Mouse (Mus musculus): ENCODE measurements at regions not wholly inside any gene's neighbourhood (a gene's known extent, or its start where the extent isn't known, plus 50 kb on each side); places are given as distances from the start of the nearest gene placed in this dataset.
"Not testable (repeated sequence)": the region's sequence is repeated elsewhere in the genome, so short reads cannot be mapped to it uniquely, and the experiment has no call there.

GRCm38 (mm10) chr1:128498042-128498772, 81.0 kb upstream of the Dars start:
- WGBS: 78% methylated on average over 9 of the region's 9 CpGs
- no peaks in the 10 kb centered on the region for H3K4me1 ChIP-seq

GRCm38 (mm10) chr1:128492251-128492650, 75.1 kb upstream of the Dars start:
- H3K4me1 ChIP-seq: no peaks in the 10 kb centered on the region
- H3K27ac ChIP-seq (replicated peaks): no peak overlapping the region
- 99% methylated on average over 2 of the region's 2 CpGs for WGBS
- no peaks in the 10 kb centered on the region for H3K36me3 ChIP-seq
- no peak overlapping the region for H3K4me3 ChIP-seq
- H3K27me3 ChIP-seq (ENCODE audit: low read depth, poor library complexity, severe bottlenecking): no peaks in the 10 kb centered on the region
- H3K9me3 ChIP-seq (replicated peaks): no peaks in the 10 kb centered on the region
- DNase-seq (ENCODE audit: low spot score): no peak

More at GRCm38 (mm10) chr1:128498042-128498772, 81.0 kb upstream of the Dars start:
- no peak overlapping the region for H3K27ac ChIP-seq (replicated peaks)
- no peak for DNase-seq (ENCODE audit: low spot score)
- no peaks in the 10 kb centered on the region for H3K27me3 ChIP-seq (ENCODE audit: low read depth, poor library complexity, severe bottlenecking)
- no peaks in the 10 kb centered on the region for H3K36me3 ChIP-seq
- H3K4me3 ChIP-seq: no peak overlapping the region
- H3K9me3 ChIP-seq (replicated peaks): no peaks in the 10 kb centered on the region

GRCm38 (mm10) chr1:128487181-128487580, 70.0 kb upstream of the Dars start:
- 70% methylated on average over 4 of the region's 4 CpGs for WGBS

GRCm38 (mm10) chr1:128478376-128478775, 61.2 kb upstream of the Dars start:
- H3K36me3 ChIP-seq: no peaks in the 10 kb centered on the region
- H3K4me1 ChIP-seq: peaks cover 10% of the 10 kb centered on the region
- no peaks in the 10 kb centered on the region for H3K9me3 ChIP-seq (replicated peaks)
- H3K4me3 ChIP-seq: no peak overlapping the region
- no peaks in the 10 kb centered on the region for H3K27me3 ChIP-seq (ENCODE audit: low read depth, poor library complexity, severe bottlenecking)
- no peak overlapping the region for H3K27ac ChIP-seq (replicated peaks)
- WGBS: 92% methylated on average over 6 of the region's 6 CpGs
- no peak for DNase-seq (ENCODE audit: low spot score)

More at GRCm38 (mm10) chr1:128487181-128487580, 70.0 kb upstream of the Dars start:
- not testable (repeated sequence) for H3K27me3 ChIP-seq (ENCODE audit: low read depth, poor library complexity, severe bottlenecking); H3K36me3 ChIP-seq; H3K9me3 ChIP-seq (replicated peaks); H3K4me3 ChIP-seq; H3K4me1 ChIP-seq; H3K27ac ChIP-seq (replicated peaks); DNase-seq (ENCODE audit: low spot score)

DNA sequence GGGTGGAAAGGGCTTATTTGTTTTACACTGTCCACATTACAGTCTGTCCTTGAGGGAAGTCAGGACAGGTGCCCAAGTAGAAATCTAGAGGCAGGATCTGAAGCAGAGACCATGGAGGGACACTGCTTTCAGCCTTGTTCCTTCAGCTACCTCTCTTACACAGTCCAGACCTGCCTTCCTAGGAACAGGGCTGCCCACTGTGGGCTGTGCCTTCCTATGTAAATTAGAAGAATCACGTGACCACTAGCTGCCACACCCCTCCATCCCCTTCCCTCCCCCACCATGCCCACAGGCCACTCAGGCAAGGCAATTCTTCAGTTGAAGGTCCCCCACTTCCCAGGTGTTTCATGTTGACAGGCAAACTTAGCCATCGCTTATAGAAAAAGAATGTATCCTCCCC, 60.5 kb upstream of the Dars start:
- DNase-seq (ENCODE audit: low spot score): no peak
- Histone ChIP-seq H3K4me1 (peaks cover 17% of the 10 kb centered on the region), H3K4me3 (no peak overlapping the region), H3K9me3 (replicated peaks) (no peaks in the 10 kb centered on the region), H3K27ac (replicated peaks) (no peak overlapping the region), H3K27me3 (ENCODE audit: low read depth, poor library complexity, severe bottlenecking) (no peaks in the 10 kb centered on the region), H3K36me3 (no peaks in the 10 kb centered on the region)
- 85% methylated on average over 2 of the region's 2 CpGs for WGBS

GRCm38 (mm10) chr1:128472713-128473230, 55.6 kb upstream of the Dars start:
- H3K4me3 ChIP-seq: peak overlapping the region; percentile 50
- H3K27ac ChIP-seq (replicated peaks): peak overlapping the region; percentile 91
- no peaks in the 10 kb centered on the region for H3K27me3 ChIP-seq (ENCODE audit: low read depth, poor library complexity, severe bottlenecking)
- DNase-seq (ENCODE audit: low spot score): no peak
- no peaks in the 10 kb centered on the region for H3K9me3 ChIP-seq (replicated peaks)
- 12% methylated on average over 15 of the region's 15 CpGs for WGBS
- H3K36me3 ChIP-seq: no peaks in the 10 kb centered on the region
- H3K4me1 ChIP-seq: peaks cover 39% of the 10 kb centered on the region

- Histone ChIP-seq H3K4me3 (peak overlapping the region; percentile 50), H3K9me3 (replicated peaks) (no peaks in the 10 kb centered on the region), H3K36me3 (no peaks in the 10 kb centered on the region), H3K4me1 (peaks cover 39% of the 10 kb centered on the region), H3K27ac (replicated peaks) (peak overlapping the region; percentile 91), H3K27me3 (ENCODE audit: low read depth, poor library complexity, severe bottlenecking) (no peaks in the 10 kb centered on the region)
- DNase-seq (ENCODE audit: low spot score): peak; percentile 95
- WGBS: under 1% methylated on average over 20 of the region's 20 CpGs
Observed at GRCm38 (mm10) chr1:128472022-128472712, 55.0 kb upstream of the Dars start.

- no peaks in the 10 kb centered on the region for H3K9me3 ChIP-seq (replicated peaks)
- H3K4me1 ChIP-seq: peaks cover 39% of the 10 kb centered on the region
- no peak for DNase-seq (ENCODE audit: low spot score)
- no peak overlapping the region for H3K4me3 ChIP-seq
- no peaks in the 10 kb centered on the region for H3K36me3 ChIP-seq
- no peaks in the 10 kb centered on the region for H3K27me3 ChIP-seq (ENCODE audit: low read depth, poor library complexity, severe bottlenecking)
- H3K27ac ChIP-seq (replicated peaks): peak overlapping the region; percentile 91
- WGBS: 67% methylated on average over 2 of the region's 2 CpGs
Observed at GRCm38 (mm10) chr1:128470786-128471185, 53.6 kb upstream of the Dars start.

DNA sequence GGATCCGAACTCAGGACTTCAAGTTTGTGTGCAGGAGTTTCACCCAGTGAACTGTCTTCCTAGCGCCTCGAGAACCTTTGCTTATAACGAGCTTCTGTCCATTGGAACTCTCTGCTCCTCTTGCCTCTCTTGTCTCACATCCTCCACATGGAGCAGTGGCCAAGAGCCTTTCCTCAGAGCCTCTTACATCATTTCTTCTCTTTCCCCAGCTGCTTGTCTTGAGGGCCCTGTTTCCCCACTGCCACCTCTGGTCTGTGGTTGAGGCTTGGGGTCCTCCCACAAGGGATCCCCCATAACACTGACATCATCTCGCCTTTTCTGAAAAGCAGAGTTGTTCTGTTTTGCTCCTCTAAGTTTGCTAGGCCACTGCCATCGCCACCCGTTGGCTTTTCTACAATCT, 51.9 kb upstream of the Dars start:
- Histone ChIP-seq H3K27me3 (ENCODE audit: low read depth, poor library complexity, severe bottlenecking) (no peaks in the 10 kb centered on the region), H3K4me1 (peaks cover 35% of the 10 kb centered on the region), H3K27ac (replicated peaks) (peak overlapping the region; percentile 59; the same call in 1 of the 2 replicates), H3K4me3 (no peak overlapping the region), H3K9me3 (replicated peaks) (no peaks in the 10 kb centered on the region), H3K36me3 (no peaks in the 10 kb centered on the region)
- WGBS: 94% methylated on average over 7 of the region's 7 CpGs
- DNase-seq (ENCODE audit: low spot score): no peak
